In genomic region chr5:140581569-140581968, GRCm38 (mm10) we compare ENCODE assay signal across 12 mouse cellular contexts. TPM values are rescaled to one million over a fixed set of nuclear protein-coding genes. Genes with fewer than 3 reads are reported as not detected.
DNase-seq lines count a peak whose midpoint lies in the region; ATAC-seq and TF ChIP-seq lines count a peak whose summit lies in the region.
"Had no signal": no experiment of that assay in that cellular context is flagged by ENCODE, and none has a peak within 500 bp of the region (broad histone marks: within the 10 kb centered on the region; RNA-seq: fewer than 3 reads in every experiment).

No protein-coding gene starts in this region.

- no peak overlapping the region for H3K27ac ChIP-seq in heart, postnatal 0 days (ENCODE audit: low read depth)
- H3K27ac ChIP-seq in lung, embryonic 16.5 days (ENCODE audit: low read length), result no peak overlapping the region
- H3K27ac ChIP-seq in embryonic facial prominence, embryonic 12.5 days, result peak overlapping the region; percentile 84
- no peak overlapping the region for H3K27ac ChIP-seq in neural tube, embryonic 12.5 days

- H3K4me3 ChIP-seq in heart, postnatal 0 days (ENCODE audit: low read depth, low read length), result no peak overlapping the region
- H3K4me3 ChIP-seq in lung, embryonic 16.5 days (ENCODE audit: low read length), result no peak overlapping the region
- H3K4me3 ChIP-seq in embryonic facial prominence, embryonic 12.5 days, result no peak overlapping the region
- H3K4me3 ChIP-seq in neural tube, embryonic 12.5 days, result no peak overlapping the region
- H3K4me3 ChIP-seq: erythroblast, embryonic 14.5 days had no signal

- TF ChIP-seq EP300 in heart, postnatal 0 days (IDR thresholded peaks at IDR 0.05; ENCODE audit: low read depth), result no peak

- no peak overlapping the region for H3K4me2 ChIP-seq in heart, postnatal 0 days (ENCODE audit: low read depth, low read length)
- no peak overlapping the region for H3K4me2 ChIP-seq in lung, embryonic 16.5 days (ENCODE audit: low read depth, low read length)
- peak overlapping the region; percentile 20; the same call in 1 of the 2 replicates for H3K4me2 ChIP-seq in embryonic facial prominence, embryonic 12.5 days (replicated peaks)
- peak overlapping the region; percentile 22 for H3K4me2 ChIP-seq in neural tube, embryonic 12.5 days (replicated peaks)

- DNase-seq in heart, postnatal 0 days (ENCODE audit: low spot score), result no peak
- DNase-seq in heart, adult 18-20 months, result no peak
- DNase-seq in lung, postnatal 25 days (ENCODE audit: low spot score), result no peak
- no peak for DNase-seq in gastrocnemius, adult 8-10 months (ENCODE audit: low spot score in 2 of 2)
- DNase-seq in left cerebral cortex, adult 9 months (ENCODE audit: low spot score in 2 of 2), result no peak

- no peak for TF ChIP-seq CTCF in heart, postnatal 0 days (IDR thresholded peaks at IDR 0.05; ENCODE audit: low read depth)

- 9% methylated on average over 5 of the region's 5 CpGs for WGBS in heart, postnatal 0 days
- 10% methylated on average over 5 of the region's 5 CpGs for WGBS in lung, embryonic 16.5 days
- WGBS in embryonic facial prominence, embryonic 12.5 days, result 4% methylated on average over 5 of the region's 5 CpGs
- WGBS in neural tube, embryonic 12.5 days, result 6% methylated on average over 5 of the region's 5 CpGs

- no peak overlapping the region for H3K9ac ChIP-seq in heart, postnatal 0 days (replicated peaks; ENCODE audit: low read depth, low read length)
- H3K9ac ChIP-seq in lung, embryonic 16.5 days (ENCODE audit: low read length), result no peak overlapping the region
- no peak overlapping the region for H3K9ac ChIP-seq in embryonic facial prominence, embryonic 12.5 days
- H3K9ac ChIP-seq in neural tube, embryonic 12.5 days, result no peak overlapping the region

- peak; percentile 31 for ATAC-seq in heart, postnatal 0 days (ENCODE audit: insufficient read depth, low read depth)
- ATAC-seq in lung, embryonic 16.5 days (ENCODE audit: low read depth), result peak; percentile 78
- peak; percentile 66 for ATAC-seq in embryonic facial prominence, embryonic 12.5 days (ENCODE audit: insufficient number of reproducible peaks, insufficient read depth, low FRiP score, low TSS enrichment)
- ATAC-seq in neural tube, embryonic 12.5 days (ENCODE audit: low FRiP score, low read depth), result no peak

- no peaks in the 10 kb centered on the region for H3K36me3 ChIP-seq in heart, postnatal 0 days (replicated peaks; ENCODE audit: control insufficient read depth, insufficient read depth, low read length)
- no peaks in the 10 kb centered on the region for H3K36me3 ChIP-seq in lung, embryonic 16.5 days (ENCODE audit: control insufficient read depth, insufficient read depth, low read length)
- H3K36me3 ChIP-seq in embryonic facial prominence, embryonic 12.5 days, result no peaks in the 10 kb centered on the region
- no peaks in the 10 kb centered on the region for H3K36me3 ChIP-seq in neural tube, embryonic 12.5 days

- 0 out of 2 replicates have a peak, but pooled peaks cover 5% of the 10 kb centered on the region for H3K27me3 ChIP-seq in heart, postnatal 0 days (ENCODE audit: control insufficient read depth, insufficient read depth, low read length)
- no peaks in the 10 kb centered on the region for H3K27me3 ChIP-seq in lung, embryonic 16.5 days (ENCODE audit: control insufficient read depth, insufficient read depth, low read depth, low read length)
- H3K27me3 ChIP-seq in embryonic facial prominence, embryonic 12.5 days, result no peaks in the 10 kb centered on the region
- H3K27me3 ChIP-seq in neural tube, embryonic 12.5 days (replicated peaks), result no peaks in the 10 kb centered on the region

- peaks cover 5% of the 10 kb centered on the region; the same call in 1 of the 2 replicates for H3K4me1 ChIP-seq in heart, postnatal 0 days (ENCODE audit: control insufficient read depth, insufficient read depth)
- H3K4me1 ChIP-seq in lung, embryonic 16.5 days (replicated peaks; ENCODE audit: control insufficient read depth, insufficient read depth, low read length), result peaks cover 3% of the 10 kb centered on the region; the same call in 1 of the 2 replicates
- peaks cover 53% of the 10 kb centered on the region for H3K4me1 ChIP-seq in embryonic facial prominence, embryonic 12.5 days
- peaks cover 60% of the 10 kb centered on the region for H3K4me1 ChIP-seq in neural tube, embryonic 12.5 days

- no peaks in the 10 kb centered on the region for H3K9me3 ChIP-seq in heart, postnatal 0 days (replicated peaks; ENCODE audit: control insufficient read depth, low read length)
- H3K9me3 ChIP-seq in lung, embryonic 16.5 days (ENCODE audit: control insufficient read depth, low read length), result no peaks in the 10 kb centered on the region
- H3K9me3 ChIP-seq in embryonic facial prominence, embryonic 12.5 days, result no peaks in the 10 kb centered on the region
- no peaks in the 10 kb centered on the region for H3K9me3 ChIP-seq in neural tube, embryonic 12.5 days

RNA-seq across cellular contexts. Expression of gene Grifin, which starts 16.7 kb away (rescaled TPM):
- not detected in 2 replicates for total RNA-seq in heart, postnatal 0 days (2014; rRNA removed; ENCODE audit: low replicate concordance)
- polyA plus RNA-seq in heart, postnatal 0 days (2015; fragmentation: Nextera tagmentation; extraction: Ambion mirVana), result not detected in 2 replicates
- total RNA-seq in heart, adult 18-20 months (2021), result not detected
- polyA plus RNA-seq in lung, embryonic 16.5 days (2015; fragmentation: Nextera tagmentation; extraction: Ambion mirVana), result 0.63 TPM in 1 of 2 replicates, not detected in the other
- 0.53 and 1.1 TPM in 2 replicates for polyA plus RNA-seq in embryonic facial prominence, embryonic 12.5 days (2016; fragmentation: Nextera tagmentation; extraction: Ambion mirVana)
- polyA plus RNA-seq in neural tube, embryonic 12.5 days (2016; fragmentation: Nextera tagmentation; extraction: Ambion mirVana), result not detected in 2 replicates
- total RNA-seq in gastrocnemius, adult 8-10 months (2022), result not detected
- total RNA-seq: left cerebral cortex, postnatal 25 days had no signal
- polyA plus RNA-seq: C2C12; heart, embryonic 14.5 days had no signal

RNA-seq across cellular contexts. Expression of gene Lfng, which starts 25.6 kb away (rescaled TPM):
- total RNA-seq in heart, postnatal 0 days (2014; rRNA removed; ENCODE audit: low replicate concordance), result 8.2 and 22.3 TPM in 2 replicates
- polyA plus RNA-seq in heart, postnatal 0 days (2015; fragmentation: Nextera tagmentation; extraction: Ambion mirVana), result 4.1 and 4.4 TPM in 2 replicates
- 1 to 10 TPM; 6.7 to 9.9 TPM for total RNA-seq in heart, adult 18-20 months (2021)
- 24.9 and 25.8 TPM in 2 replicates for polyA plus RNA-seq in lung, embryonic 16.5 days (2015; fragmentation: Nextera tagmentation; extraction: Ambion mirVana)
- 14.0 and 14.2 TPM in 2 replicates for polyA plus RNA-seq in embryonic facial prominence, embryonic 12.5 days (2016; fragmentation: Nextera tagmentation; extraction: Ambion mirVana)
- polyA plus RNA-seq in neural tube, embryonic 12.5 days (2016; fragmentation: Nextera tagmentation; extraction: Ambion mirVana), result 30.5 and 34.5 TPM in 2 replicates
- 1 to 10 TPM; 2.0 to 2.9 (median 2.4) TPM for total RNA-seq in gastrocnemius, adult 8-10 months (2022)

Comparison
In these comparisons a context has a peak if more than half of its experiments do, and no peak if none do; other contexts are left out.
1. H3K4me2 ChIP-seq: peak in embryonic facial prominence, embryonic 12.5 days (single experiment) and neural tube, embryonic 12.5 days (single experiment); none in heart, postnatal 0 days (single experiment) and lung, embryonic 16.5 days (single experiment).